Mouse (Mus musculus): ENCODE data around the gene Cers6. TPM values are rescaled to one million over a fixed set of nuclear protein-coding genes. Genes with fewer than 3 reads are reported as not detected.

The Cers6 gene
- total RNA-seq, 2 experiments from 2014 or later: 0.79 to 1.1 TPM

GRCm38 (mm10) chr2:69132046-69132445 is 270.8 kb downstream of the Cers6 start:
- ATAC-seq (replicated peaks; ENCODE audit: low FRiP score, low TSS enrichment, poor library complexity, severe bottlenecking): no peak

- ATAC-seq (replicated peaks; ENCODE audit: low FRiP score, low TSS enrichment, poor library complexity, severe bottlenecking): no peak
Observed at GRCm38 (mm10) chr2:69132488-69133040, 271.3 kb downstream of the Cers6 start.

- no peak for ATAC-seq (replicated peaks; ENCODE audit: low FRiP score, low TSS enrichment, poor library complexity, severe bottlenecking)
Observed at GRCm38 (mm10) chr2:69134186-69134585, 272.9 kb downstream of the Cers6 start.

- no peak for ATAC-seq (replicated peaks; ENCODE audit: low FRiP score, low TSS enrichment, poor library complexity, severe bottlenecking)
Observed at GRCm38 (mm10) chr2:69134937-69135336, 273.7 kb downstream of the Cers6 start.

GRCm38 (mm10) chr2:69135661-69136576 is 274.7 kb downstream of the Cers6 start, which contains the start of gene Nostrin:
TSS of gene Nostrin (plus strand) at chr2:69135800.
- ATAC-seq (replicated peaks; ENCODE audit: low FRiP score, low TSS enrichment, poor library complexity, severe bottlenecking): no peak

- no peak for ATAC-seq (replicated peaks; ENCODE audit: low FRiP score, low TSS enrichment, poor library complexity, severe bottlenecking)
Observed at GRCm38 (mm10) chr2:69137406-69138084, 276.3 kb downstream of the Cers6 start.

GRCm38 (mm10) chr2:69138759-69139158 is 277.5 kb downstream of the Cers6 start:
- no peak for ATAC-seq (replicated peaks; ENCODE audit: low FRiP score, low TSS enrichment, poor library complexity, severe bottlenecking)

GRCm38 (mm10) chr2:69140215-69140614 is 279.0 kb downstream of the Cers6 start:
- no peak for ATAC-seq (replicated peaks; ENCODE audit: low FRiP score, low TSS enrichment, poor library complexity, severe bottlenecking)

GRCm38 (mm10) chr2:69140816-69141215 is 279.6 kb downstream of the Cers6 start:
- no peak for ATAC-seq (replicated peaks; ENCODE audit: low FRiP score, low TSS enrichment, poor library complexity, severe bottlenecking)

GRCm38 (mm10) chr2:69148691-69149090 is 287.4 kb downstream of the Cers6 start:
- no peak for ATAC-seq (replicated peaks; ENCODE audit: low FRiP score, low TSS enrichment, poor library complexity, severe bottlenecking)

GRCm38 (mm10) chr2:69149154-69149553 is 287.9 kb downstream of the Cers6 start:
- ATAC-seq (replicated peaks; ENCODE audit: low FRiP score, low TSS enrichment, poor library complexity, severe bottlenecking): no peak

- ATAC-seq (replicated peaks; ENCODE audit: low FRiP score, low TSS enrichment, poor library complexity, severe bottlenecking): no peak
Observed at GRCm38 (mm10) chr2:69150841-69151240, 289.6 kb downstream of the Cers6 start.

- no peak for ATAC-seq (replicated peaks; ENCODE audit: low FRiP score, low TSS enrichment, poor library complexity, severe bottlenecking)
Observed at GRCm38 (mm10) chr2:69155861-69156260, 294.6 kb downstream of the Cers6 start.

GRCm38 (mm10) chr2:69156283-69156682 is 295.0 kb downstream of the Cers6 start:
- ATAC-seq (replicated peaks; ENCODE audit: low FRiP score, low TSS enrichment, poor library complexity, severe bottlenecking): no peak

GRCm38 (mm10) chr2:69158907-69159306 is 297.7 kb downstream of the Cers6 start:
- ATAC-seq (replicated peaks; ENCODE audit: low FRiP score, low TSS enrichment, poor library complexity, severe bottlenecking): no peak

Other genes with a start within 250 kb of the Cers6 start
- gene 4932414N04Rik, start 205.0 kb upstream of the Cers6 start, total RNA-seq (2014; fragmentation: Nextera tagmentation): not detected in 2 replicates
- not detected in 2 replicates for gene 4932414N04Rik, start 205.0 kb upstream of the Cers6 start, total RNA-seq (2017)